Mouse (Mus musculus): ENCODE measurements around the gene Hs3st3b1. TPM values are rescaled to one million over a fixed set of nuclear protein-coding genes. Genes with fewer than 3 reads are reported as not detected.

The Hs3st3b1 gene
- polyA plus RNA-seq, 1 experiment from 2014 or later = 26.1 TPM

DNA sequence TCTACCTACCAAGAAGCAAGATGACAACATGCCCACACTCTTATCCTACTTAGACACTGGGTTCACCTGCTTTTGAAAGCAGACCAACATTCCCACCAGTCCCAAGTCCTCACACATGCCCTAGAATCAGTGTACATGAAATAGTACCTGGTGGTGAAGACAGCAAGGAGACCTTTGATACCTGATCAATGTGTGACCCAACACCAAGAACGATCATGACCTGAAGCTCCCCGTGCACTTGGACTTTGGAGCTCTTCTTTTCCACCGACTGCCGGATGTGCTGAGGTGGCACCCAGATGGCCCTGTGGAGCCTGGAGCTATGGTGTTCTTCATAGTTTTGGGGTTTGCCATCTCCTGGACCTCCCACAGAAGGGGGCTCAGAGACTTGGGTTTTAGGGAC is 43.5 kb downstream of the Hs3st3b1 start:
- Histone ChIP-seq H3K27me3 (0 out of 2 replicates have a peak, but pooled peaks cover 2% of the 10 kb centered on the region), H3K36me3 (no peaks in the 10 kb centered on the region), H3K4me1 (peaks cover 9% of the 10 kb centered on the region; the same call in 1 of the 2 replicates), H3K9ac (no peak overlapping the region), H3K4me3 (no peak overlapping the region), H3K27ac (no peak overlapping the region), H3K4me2 (replicated peaks) (no peak overlapping the region), H3K9me3 (no peaks in the 10 kb centered on the region)
- WGBS = 88% methylated on average over 4 of the region's 4 CpGs
- ATAC-seq (ENCODE audit: low FRiP score, low read depth) = no peak

DNA sequence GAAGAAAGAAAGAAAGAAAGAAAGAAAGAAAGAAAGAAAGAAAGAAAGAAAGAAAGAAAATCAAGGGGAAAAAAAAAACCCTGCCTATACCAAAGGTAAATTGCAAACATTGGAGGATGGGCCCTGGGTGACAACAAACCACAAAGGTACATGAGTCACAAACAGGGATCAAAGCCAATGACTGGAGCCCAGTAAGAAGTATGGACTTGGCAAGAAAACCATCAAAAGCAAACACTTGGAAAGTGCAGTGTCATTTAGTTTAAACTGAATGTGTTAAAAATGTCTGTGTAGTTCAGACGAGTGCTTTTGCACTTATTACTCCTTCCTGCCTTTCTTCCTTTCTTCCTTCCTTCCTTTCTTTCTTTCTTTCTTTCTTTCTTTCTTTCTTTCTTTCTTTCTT is 59.3 kb downstream of the Hs3st3b1 start:
- Histone ChIP-seq H3K36me3 (no peaks in the 10 kb centered on the region), H3K4me1 (peaks cover 7% of the 10 kb centered on the region; the same call in 1 of the 2 replicates), H3K27ac (no peak overlapping the region), H3K4me2 (replicated peaks) (no peak overlapping the region), H3K4me3 (no peak overlapping the region), H3K9ac (no peak overlapping the region), H3K27me3 (peaks cover 18% of the 10 kb centered on the region; the same call in 1 of the 2 replicates), H3K9me3 (no peaks in the 10 kb centered on the region; the same call in 1 of the 2 replicates)
- ATAC-seq (ENCODE audit: low FRiP score, low read depth) = no peak
- 64% methylated on average over 1 of the region's 1 CpGs for WGBS

DNA sequence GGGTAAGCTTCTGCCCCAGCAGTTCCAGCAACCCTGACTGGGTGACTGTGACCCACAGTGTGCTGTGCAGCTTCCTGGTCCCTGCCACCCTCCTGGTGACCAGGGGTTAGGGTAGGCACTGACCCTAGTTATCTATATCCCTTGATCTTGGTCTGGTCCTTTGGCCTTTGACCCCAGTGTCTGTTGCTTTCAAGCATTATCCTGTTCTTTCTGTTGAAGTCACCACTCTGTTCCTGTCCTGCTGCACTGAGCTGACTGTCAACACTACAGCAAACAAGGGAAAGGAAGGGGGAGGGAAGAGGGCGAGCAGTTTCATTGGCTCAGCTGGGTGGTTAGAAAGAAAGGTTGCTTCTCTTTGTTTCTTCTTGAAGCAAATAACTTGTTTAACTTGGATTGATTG is 60.1 kb downstream of the Hs3st3b1 start:
- ATAC-seq (ENCODE audit: low FRiP score, low read depth) = no peak
- H3K27me3 ChIP-seq = peaks cover 18% of the 10 kb centered on the region; the same call in 1 of the 2 replicates
- H3K4me1 ChIP-seq = peaks cover 7% of the 10 kb centered on the region; the same call in 1 of the 2 replicates
- H3K4me2 ChIP-seq (replicated peaks) = no peak overlapping the region
- WGBS = 39% methylated on average over 1 of the region's 1 CpGs
- H3K9ac ChIP-seq = no peak overlapping the region
- no peaks in the 10 kb centered on the region for H3K9me3 ChIP-seq
- no peak overlapping the region for H3K4me3 ChIP-seq
- no peaks in the 10 kb centered on the region for H3K36me3 ChIP-seq
- H3K27ac ChIP-seq = no peak overlapping the region

DNA sequence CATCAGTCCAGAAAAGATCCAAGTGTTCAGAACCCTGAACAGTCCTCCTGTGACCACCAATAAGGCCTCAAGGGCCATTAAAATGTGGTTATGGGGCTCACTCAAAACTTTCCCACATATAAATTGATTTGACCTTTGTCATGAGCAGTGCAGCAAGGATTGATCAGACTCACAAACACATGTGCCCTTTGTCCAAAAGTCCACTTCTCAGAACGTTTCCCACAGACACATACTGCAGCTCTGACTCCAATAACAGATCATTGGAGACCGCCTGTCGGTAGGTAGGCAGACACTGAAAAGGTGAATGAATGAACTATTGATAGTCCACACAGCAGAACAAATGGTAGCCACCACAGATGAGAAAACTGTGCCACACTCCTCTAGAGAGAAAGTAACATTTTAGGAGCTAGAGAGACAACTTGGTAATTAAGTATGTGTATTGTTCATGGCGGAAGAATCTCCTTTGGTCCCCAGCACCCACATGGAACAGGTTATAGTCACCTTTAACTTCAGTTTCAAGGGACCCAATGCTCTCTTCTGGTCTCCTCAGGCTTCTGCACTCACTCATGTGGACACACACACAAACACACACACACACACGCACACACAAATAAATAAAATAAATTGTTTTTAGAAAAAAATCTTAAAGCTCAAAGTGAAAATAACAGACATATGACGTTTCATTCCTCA is 70.9 kb downstream of the Hs3st3b1 start:
- no peaks in the 10 kb centered on the region for H3K36me3 ChIP-seq
- 75% methylated on average over 6 of the region's 6 CpGs for WGBS
- H3K27ac ChIP-seq = no peak overlapping the region

DNA sequence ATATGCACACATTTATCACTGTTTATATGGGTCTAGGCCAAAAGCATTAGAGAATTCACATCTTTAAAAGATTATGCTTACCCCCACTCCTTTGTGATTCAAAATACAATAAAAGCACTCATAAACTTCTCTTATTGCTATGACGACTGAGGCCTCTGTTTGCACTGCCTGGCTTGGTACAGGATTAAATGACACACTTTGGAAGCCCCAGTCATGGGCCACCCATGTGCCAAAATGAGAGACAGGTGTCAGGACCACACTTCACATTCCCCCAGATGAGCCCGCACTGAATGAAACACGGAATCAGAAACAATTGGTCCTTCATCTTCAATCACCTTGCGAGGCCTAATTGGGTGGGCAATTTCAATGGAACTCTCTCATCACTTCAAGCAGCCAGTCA is 71.8 kb downstream of the Hs3st3b1 start:
- H3K4me1 ChIP-seq = peaks cover 12% of the 10 kb centered on the region

More for the DNA sequence above, 70.9 kb downstream of the Hs3st3b1 start:
- H3K4me2 ChIP-seq (replicated peaks) = no peak overlapping the region
- peaks cover 12% of the 10 kb centered on the region for H3K4me1 ChIP-seq
- H3K9ac ChIP-seq = no peak overlapping the region
- no peak for ATAC-seq (ENCODE audit: low FRiP score, low read depth)
- H3K9me3 ChIP-seq = no peaks in the 10 kb centered on the region
- H3K27me3 ChIP-seq = peaks cover 7% of the 10 kb centered on the region; the same call in 1 of the 2 replicates
- no peak overlapping the region for H3K4me3 ChIP-seq

DNA sequence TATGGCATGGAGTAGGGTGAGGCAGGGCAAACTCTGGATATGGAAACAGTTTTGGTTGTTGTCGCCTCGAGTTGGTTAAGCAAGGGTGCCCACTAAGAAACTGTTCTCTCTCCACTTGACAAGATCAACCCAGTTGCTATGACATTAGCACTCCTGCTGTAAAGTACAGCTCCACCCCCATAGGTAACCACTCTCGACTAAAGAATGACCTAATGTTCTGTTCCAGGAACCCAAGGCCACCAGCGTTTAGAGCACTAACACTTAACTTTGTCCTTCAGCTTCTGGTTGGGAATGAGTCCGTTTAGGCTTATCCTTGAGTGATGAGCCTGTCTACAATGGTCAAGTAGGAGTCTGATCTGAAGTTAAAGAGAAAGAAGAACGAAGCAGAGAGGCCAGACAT is 76.7 kb downstream of the Hs3st3b1 start:
- no peak for ATAC-seq (ENCODE audit: low FRiP score, low read depth)
- WGBS = no CpG with 5 or more reads among the region's 6 CpGs
- Histone ChIP-seq H3K36me3 (no peaks in the 10 kb centered on the region), H3K27ac (no peak overlapping the region), H3K9ac (no peak overlapping the region), H3K4me1 (peaks cover 16% of the 10 kb centered on the region), H3K4me3 (no peak overlapping the region), H3K4me2 (replicated peaks) (no peak overlapping the region), H3K27me3 (peaks cover 11% of the 10 kb centered on the region), H3K9me3 (no peaks in the 10 kb centered on the region)

More for the DNA sequence above, 71.8 kb downstream of the Hs3st3b1 start:
- ATAC-seq (ENCODE audit: low FRiP score, low read depth) = peak; percentile 81
- Histone ChIP-seq H3K9ac (no peak overlapping the region), H3K36me3 (no peaks in the 10 kb centered on the region), H3K27me3 (peaks cover 7% of the 10 kb centered on the region; the same call in 1 of the 2 replicates), H3K9me3 (no peaks in the 10 kb centered on the region), H3K4me3 (no peak overlapping the region), H3K27ac (no peak overlapping the region), H3K4me2 (replicated peaks) (no peak overlapping the region)
- WGBS = 30% methylated on average over 4 of the region's 4 CpGs

DNA sequence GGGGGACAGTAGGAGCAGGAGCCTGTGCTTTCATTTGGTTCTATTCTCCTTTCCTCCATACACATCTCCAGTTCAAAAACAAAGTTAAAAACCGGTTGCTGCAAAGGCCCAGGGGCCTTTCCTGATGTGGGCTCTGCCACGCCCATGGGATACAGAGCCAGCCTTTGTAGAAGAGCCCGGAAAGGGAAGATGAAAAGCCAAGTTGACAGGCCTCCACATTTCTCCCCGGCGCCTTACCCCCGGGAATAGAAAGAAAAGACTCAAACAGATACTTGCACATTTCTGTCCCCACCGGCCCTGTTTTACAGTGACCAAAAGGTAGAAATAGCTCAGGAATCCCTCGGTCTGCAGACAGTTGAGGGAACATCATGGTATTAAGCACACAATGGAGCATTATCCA is 77.4 kb downstream of the Hs3st3b1 start:
- Histone ChIP-seq H3K9me3 (no peaks in the 10 kb centered on the region), H3K27me3 (peaks cover 16% of the 10 kb centered on the region), H3K4me1 (peaks cover 14% of the 10 kb centered on the region), H3K4me2 (replicated peaks) (peak overlapping the region; percentile 30; the same call in 1 of the 2 replicates), H3K27ac (peak overlapping the region; percentile 29; the same call in 1 of the 2 replicates), H3K4me3 (no peak overlapping the region), H3K36me3 (no peaks in the 10 kb centered on the region), H3K9ac (no peak overlapping the region)
- ATAC-seq (ENCODE audit: low FRiP score, low read depth) = no peak
- WGBS = 24% methylated on average over 8 of the region's 8 CpGs

DNA sequence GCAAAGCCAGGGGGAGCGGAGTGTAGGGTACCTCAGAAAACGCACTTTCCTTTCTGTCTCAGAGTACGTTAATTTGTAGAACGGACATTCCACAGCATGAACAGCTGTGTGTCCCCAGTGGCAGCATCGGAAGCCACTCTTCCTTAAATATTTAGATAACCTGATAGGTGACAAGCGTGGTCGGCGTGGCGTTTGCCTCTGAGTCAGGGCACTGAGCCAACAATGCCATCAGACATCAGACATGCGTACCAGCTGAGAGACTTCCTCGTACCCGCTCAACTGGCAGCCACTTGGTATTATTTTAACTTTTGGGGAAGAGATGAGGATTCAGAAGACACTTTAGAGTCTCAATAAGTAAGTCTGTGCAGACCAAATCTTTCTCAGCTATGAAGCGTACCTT is 84.6 kb downstream of the Hs3st3b1 start:
- Histone ChIP-seq H3K27ac (no peak overlapping the region), H3K9ac (no peak overlapping the region), H3K4me2 (replicated peaks) (no peak overlapping the region), H3K27me3 (peaks cover 40% of the 10 kb centered on the region), H3K36me3 (no peaks in the 10 kb centered on the region), H3K4me3 (no peak overlapping the region), H3K9me3 (no peaks in the 10 kb centered on the region), H3K4me1 (peaks cover 9% of the 10 kb centered on the region; the same call in 1 of the 2 replicates)
- ATAC-seq (ENCODE audit: low FRiP score, low read depth) = no peak
- WGBS = 77% methylated on average over 13 of the region's 13 CpGs

Other genes with a start within 250 kb of the Hs3st3b1 start
- gene Cox10, start 157.2 kb upstream of the Hs3st3b1 start, polyA plus RNA-seq (2015; fragmentation: Nextera tagmentation; extraction: Ambion mirVana) = 23.5 and 23.9 TPM in 2 replicates

Measured in limb, embryonic 13.5 days (tissue).